Mouse (Mus musculus) G1E (cell line): ENCODE results near the gene Lmbr1l. TPM values are rescaled to one million over a fixed set of nuclear protein-coding genes. Genes with fewer than 3 reads are reported as not detected.
"Not testable (repeated sequence)": the region's sequence is repeated elsewhere in the genome, so short reads cannot be mapped to it uniquely, and the experiment has no call there.

Experiments used
- ATAC-seq: 2 replicates; pipeline ENCODE4 v1.8.0; 2016; ENCODE audit warnings: mild to moderate bottlenecking; ENCODE audit not compliant: insufficient number of reproducible peaks, poor library complexity, low FRiP score, severe bottlenecking; ENCODE audit errors: extremely low read depth
- DNase-seq: peaks from one replicate; pipeline ENCODE4 v3.0.0; 2012; ENCODE audit warnings: low spot score
- H3K27me3 ChIP-seq: 2 replicates; pipeline ENCODE4 v1.6.1; 2012; ENCODE audit warnings: mild to moderate bottlenecking, low read length, inconsistent platforms; ENCODE audit not compliant: insufficient read depth
- H3K36me3 ChIP-seq: replicated peaks from 2 replicates; pipeline ENCODE3; 2012; ENCODE audit warnings: mild to moderate bottlenecking, inconsistent platforms
- H3K4me1 ChIP-seq: 2 replicates; pipeline ENCODE4 v1.6.1; 2012; ENCODE audit warnings: low read depth, low read length, inconsistent platforms, mixed read lengths; ENCODE audit not compliant: insufficient read depth
- H3K4me3 ChIP-seq: 2 replicates; pipeline ENCODE4 v1.5.1; 2012; ENCODE audit warnings: low read depth, mild to moderate bottlenecking, inconsistent platforms, low read length, moderate library complexity, mixed read lengths
- H3K9me3 ChIP-seq: replicated peaks from 2 replicates; pipeline ENCODE4 v1.6.1; 2012; ENCODE audit warnings: inconsistent platforms
- CTCF ChIP-seq: IDR thresholded peaks from 2 replicates; pipeline ENCODE4 v1.5.1; 2012; ENCODE audit warnings: low read depth, low read length, inconsistent platforms, mixed read lengths
- GATA1 ChIP-seq: IDR thresholded peaks from 2 replicates; pipeline ENCODE4 v1.6.1; 2012; ENCODE audit warnings: borderline replicate concordance, low read length, inconsistent platforms, mixed read lengths
- GATA2 ChIP-seq: IDR thresholded peaks from 2 replicates; pipeline ENCODE4 v1.6.1; 2012; ENCODE audit warnings: low read depth, low read length, inconsistent platforms, borderline replicate concordance
- POLR2AphosphoS5 ChIP-seq: IDR thresholded peaks from 2 replicates; pipeline ENCODE4 v1.6.1; 2012; ENCODE audit warnings: low read depth, low read length, inconsistent platforms; ENCODE audit not compliant: insufficient replicate concordance
- TAL1 ChIP-seq: conservative IDR thresholded peaks from 2 replicates; pipeline ENCODE4 v1.6.1; 2012; ENCODE audit warnings: low read depth, low read length, inconsistent platforms, mixed read lengths
- polyA plus RNA-seq: library from polyadenylated mRNA; stranded (reverse); fragments of >175 nt; gene quantifications from 2 replicates; pipeline ENCODE4 v1.2.3, GENCODE M21; 2012
- total RNA-seq, 2 experiments: library from RNA; stranded (forward) in 1 of 2; stranded (reverse) in 1 of 2; fragments of 200-1000 nt in 1 of 2; fragments of >200 nt in 1 of 2; fragmentation: Nextera tagmentation in 1 of 2; gene quantifications; 2 replicates each; pipeline ENCODE4 v1.2.3; 2014 to 2017

The Lmbr1l gene
- total and polyA plus RNA-seq, 3 experiments, result 4.5 to 17.1 (median 9.6) TPM

GRCm38 (mm10) chr15:98941539-98941938, 23.5 kb upstream of the Lmbr1l start:
- ATAC-seq, result no peak
- Histone ChIP-seq H3K27me3 (no peaks in the 10 kb centered on the region), H3K4me3 (no peak overlapping the region), H3K36me3 (peaks cover 10% of the 10 kb centered on the region), H3K4me1 (peaks cover 21% of the 10 kb centered on the region), H3K9me3 (no peaks in the 10 kb centered on the region)
- TF ChIP-seq GATA2 (no peak), TAL1 (no peak), CTCF (no peak), GATA1 (no peak), POLR2AphosphoS5 (no peak)
- DNase-seq, result no peak

- Histone ChIP-seq H3K9me3 (no peaks in the 10 kb centered on the region), H3K4me3 (no peak overlapping the region), H3K27me3 (no peaks in the 10 kb centered on the region), H3K36me3 (peaks cover 10% of the 10 kb centered on the region), H3K4me1 (peaks cover 26% of the 10 kb centered on the region)
- DNase-seq (no peak), ATAC-seq (no peak)
- TF ChIP-seq CTCF, result no peak
- no peak for TF ChIP-seq GATA2
- TF ChIP-seq POLR2AphosphoS5, result no peak
- no peak for TF ChIP-seq GATA1
- no peak for TF ChIP-seq TAL1
Measured at GRCm38 (mm10) chr15:98940816-98941215, 22.8 kb upstream of the Lmbr1l start.

- peaks cover 40% of the 10 kb centered on the region for H3K4me1 ChIP-seq
- DNase-seq (peak; percentile 87), ATAC-seq (peak; percentile 43; the same call in 1 of the 2 replicates)
- no peaks in the 10 kb centered on the region for H3K9me3 ChIP-seq
- peaks cover 35% of the 10 kb centered on the region for H3K36me3 ChIP-seq
- TF ChIP-seq TAL1 (no peak), POLR2AphosphoS5 (no peak; the same call in 1 of the 2 replicates), CTCF (no peak), GATA2 (no peak), GATA1 (no peak)
- H3K4me3 ChIP-seq, result peak within 1 kb of the TSS; percentile 78
- H3K27me3 ChIP-seq, result no peaks in the 10 kb centered on the region
Measured at GRCm38 (mm10) chr15:98934217-98934839, 16.3 kb upstream of the Lmbr1l start, which contains the start of gene Tuba1b. Gene Tuba1b, minus strand, starts transcription at chr15:98934565.

GRCm38 (mm10) chr15:98933833-98934216, 15.8 kb upstream of the Lmbr1l start:
- peak overlapping the region; percentile 78 for H3K4me3 ChIP-seq
- peaks cover 32% of the 10 kb centered on the region for H3K36me3 ChIP-seq
- TF ChIP-seq GATA2 (no peak), POLR2AphosphoS5 (no peak), CTCF (no peak), TAL1 (no peak), GATA1 (no peak)
- no peaks in the 10 kb centered on the region for H3K9me3 ChIP-seq
- ATAC-seq (peak; percentile 55), DNase-seq (peak; percentile 58)
- no peaks in the 10 kb centered on the region for H3K27me3 ChIP-seq
- peaks cover 42% of the 10 kb centered on the region for H3K4me1 ChIP-seq

- peak; percentile 88; the same call in 1 of the 2 replicates for TF ChIP-seq POLR2AphosphoS5
- peaks cover 31% of the 10 kb centered on the region for H3K36me3 ChIP-seq
- not testable (repeated sequence) for DNase-seq, ATAC-seq, H3K9me3 ChIP-seq, H3K27me3 ChIP-seq
- peaks cover 47% of the 10 kb centered on the region for H3K4me1 ChIP-seq
- H3K4me3 ChIP-seq, result peak overlapping the region; percentile 78
Measured at GRCm38 (mm10) chr15:98933004-98933671, 15.1 kb upstream of the Lmbr1l start.

- Histone ChIP-seq H3K27me3 (no peaks in the 10 kb centered on the region), H3K36me3 (peaks cover 28% of the 10 kb centered on the region), H3K4me3 (no peak overlapping the region; the same call in 1 of the 2 replicates), H3K4me1 (peaks cover 44% of the 10 kb centered on the region), H3K9me3 (peaks cover 2% of the 10 kb centered on the region; the same call in 1 of the 2 replicates)
- DNase-seq (no peak), ATAC-seq (no peak)
- no peak for TF ChIP-seq CTCF
- TF ChIP-seq GATA2, result no peak
- no peak for TF ChIP-seq POLR2AphosphoS5
- no peak for TF ChIP-seq GATA1
- no peak for TF ChIP-seq TAL1
Measured at GRCm38 (mm10) chr15:98930998-98931397, 13.0 kb upstream of the Lmbr1l start.
